Mouse (Mus musculus): ENCODE results near the gene Piezo1. TPM values are rescaled to one million over a fixed set of nuclear protein-coding genes. Genes with fewer than 3 reads are reported as not detected.
A peak's percentile ranks its signal among the peaks of the same experiment; 100 is the strongest.
"Not testable (repeated sequence)": the region's sequence is repeated elsewhere in the genome, so short reads cannot be mapped to it uniquely, and the experiment has no call there.

Piezo1 gene
- polyA plus RNA-seq, 1 experiment from 2014 or later = 11.6 TPM

- Histone ChIP-seq H3K4me1 (peaks cover 41% of the 10 kb centered on the region), H3K36me3 (peaks cover 29% of the 10 kb centered on the region), H3K4me2 (replicated peaks) (peak overlapping the region; percentile 85), H3K9me3 (no peaks in the 10 kb centered on the region), H3K27me3 (no peaks in the 10 kb centered on the region), H3K27ac (peak overlapping the region; percentile 83), H3K4me3 (peak overlapping the region; percentile 71), H3K9ac (no peak overlapping the region)
- WGBS = 39% methylated on average over 10 of the region's 10 CpGs
- ATAC-seq (ENCODE audit: insufficient number of reproducible peaks, insufficient read depth, low FRiP score, low TSS enrichment) = 0 out of 2 replicates have a peak, but pooled peaks have one; percentile 44
Observed at GRCm38 (mm10) chr8:122577116-122577515, 26.0 kb upstream of the Piezo1 start.

- H3K36me3 ChIP-seq = peaks cover 33% of the 10 kb centered on the region
Observed at GRCm38 (mm10) chr8:122576648-122577022, 25.5 kb upstream of the Piezo1 start, which contains the start of gene Aprt. Gene Aprt, minus strand, starts transcription at chr8:122576909.

GRCm38 (mm10) chr8:122575735-122576647 lies 24.9 kb upstream of the Piezo1 start:
- peak overlapping the region; percentile 83 for H3K27ac ChIP-seq
- 19% methylated on average over 21 of the region's 21 CpGs for WGBS
- H3K4me2 ChIP-seq (replicated peaks) = peak overlapping the region; percentile 85
- H3K4me3 ChIP-seq = peak overlapping the region; percentile 71
- H3K9me3 ChIP-seq = no peaks in the 10 kb centered on the region
- no peaks in the 10 kb centered on the region for H3K27me3 ChIP-seq
- peak overlapping the region; percentile 79 for H3K9ac ChIP-seq
- H3K4me1 ChIP-seq = peaks cover 41% of the 10 kb centered on the region
- peak; percentile 11; the same call in 1 of the 2 replicates for ATAC-seq (ENCODE audit: insufficient number of reproducible peaks, insufficient read depth, low FRiP score, low TSS enrichment)
- H3K36me3 ChIP-seq = peaks cover 40% of the 10 kb centered on the region

More at GRCm38 (mm10) chr8:122576648-122577022, 25.5 kb upstream of the Piezo1 start, which contains the start of gene Aprt:
- Histone ChIP-seq H3K27me3 (no peaks in the 10 kb centered on the region), H3K4me2 (replicated peaks) (peak within 1 kb of the TSS; percentile 85), H3K4me1 (peaks cover 41% of the 10 kb centered on the region), H3K27ac (peak within 1 kb of the TSS; percentile 83), H3K9ac (peak within 1 kb of the TSS; percentile 79), H3K9me3 (no peaks in the 10 kb centered on the region), H3K4me3 (peak within 1 kb of the TSS; percentile 71)
- ATAC-seq (ENCODE audit: insufficient number of reproducible peaks, insufficient read depth, low FRiP score, low TSS enrichment) = peak; percentile 83
- WGBS = under 1% methylated on average over 38 of the region's 39 CpGs

- Histone ChIP-seq H3K27ac (no peak overlapping the region), H3K4me1 (peaks cover 41% of the 10 kb centered on the region), H3K27me3 (no peaks in the 10 kb centered on the region), H3K4me3 (peak overlapping the region; percentile 71; the same call in 1 of the 2 replicates), H3K4me2 (replicated peaks) (peak overlapping the region; percentile 85), H3K36me3 (peaks cover 47% of the 10 kb centered on the region), H3K9me3 (no peaks in the 10 kb centered on the region), H3K9ac (no peak overlapping the region)
- ATAC-seq (ENCODE audit: insufficient number of reproducible peaks, insufficient read depth, low FRiP score, low TSS enrichment) = no peak
- WGBS = 76% methylated on average over 8 of the region's 8 CpGs
Observed at GRCm38 (mm10) chr8:122575286-122575685, 24.2 kb upstream of the Piezo1 start.

DNA sequence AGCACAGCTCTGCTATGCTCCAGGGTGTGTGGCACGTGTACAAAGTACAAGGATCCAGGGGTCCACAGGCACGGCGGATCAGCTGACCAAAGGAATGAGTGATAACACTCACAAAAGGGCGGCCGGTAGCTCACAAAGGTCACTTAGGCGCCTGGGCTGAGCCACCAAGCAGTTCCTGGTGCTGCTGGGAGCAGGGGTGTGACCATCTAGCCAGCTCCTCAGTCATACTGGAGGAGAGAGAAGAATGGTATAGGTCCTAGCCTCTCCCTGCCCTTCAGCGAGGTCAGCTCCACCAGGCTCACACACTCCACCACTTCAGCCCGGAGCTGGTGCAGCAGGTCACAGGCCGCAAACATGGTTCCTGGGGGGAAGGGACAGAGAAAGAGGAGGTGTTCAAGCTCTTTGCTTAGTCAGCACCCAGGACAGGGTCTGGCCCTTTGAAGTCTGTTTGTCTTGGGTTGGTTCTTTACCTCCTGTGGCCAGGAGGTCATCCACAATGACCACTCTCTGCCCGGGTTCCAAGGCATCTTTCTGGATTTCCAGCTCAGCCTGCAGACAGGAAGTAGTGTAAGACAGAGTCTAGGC lies 23.6 kb upstream of the Piezo1 start:
- peaks cover 52% of the 10 kb centered on the region for H3K36me3 ChIP-seq
- no peaks in the 10 kb centered on the region for H3K9me3 ChIP-seq
- H3K27ac ChIP-seq = no peak overlapping the region
- no peak overlapping the region for H3K9ac ChIP-seq
- WGBS = 49% methylated on average over 10 of the region's 10 CpGs
- H3K27me3 ChIP-seq = no peaks in the 10 kb centered on the region
- H3K4me2 ChIP-seq (replicated peaks) = peak overlapping the region; percentile 85; the same call in 1 of the 2 replicates
- ATAC-seq (ENCODE audit: insufficient number of reproducible peaks, insufficient read depth, low FRiP score, low TSS enrichment) = no peak
- no peak overlapping the region for H3K4me3 ChIP-seq
- H3K4me1 ChIP-seq = peaks cover 38% of the 10 kb centered on the region

DNA sequence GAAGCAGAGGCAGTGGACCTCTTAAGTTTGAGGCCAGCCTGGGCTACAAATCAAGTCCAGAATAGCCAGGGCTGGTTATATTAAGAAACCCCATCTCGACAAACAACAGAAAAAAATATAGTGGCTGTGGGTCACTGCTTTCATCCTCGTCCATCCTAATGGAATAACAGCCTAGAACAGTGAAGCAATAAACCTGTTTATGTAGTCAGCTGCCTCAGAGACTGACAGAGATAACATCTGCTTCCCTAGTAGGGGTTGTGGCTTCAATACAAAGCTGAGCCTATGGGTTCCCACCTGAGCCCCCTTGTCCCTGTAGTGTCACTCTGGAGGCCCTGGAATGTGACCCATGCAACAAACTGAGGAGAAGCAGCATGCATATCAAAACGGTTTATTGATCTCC lies 23.1 kb upstream of the Piezo1 start:
- Histone ChIP-seq H3K4me2 (replicated peaks) (no peak overlapping the region), H3K4me1 (peaks cover 36% of the 10 kb centered on the region), H3K9me3 (no peaks in the 10 kb centered on the region), H3K36me3 (peaks cover 57% of the 10 kb centered on the region), H3K9ac (no peak overlapping the region), H3K27me3 (no peaks in the 10 kb centered on the region), H3K27ac (no peak overlapping the region), H3K4me3 (no peak overlapping the region)
- 63% methylated on average over 3 of the region's 3 CpGs for WGBS
- ATAC-seq (ENCODE audit: insufficient number of reproducible peaks, insufficient read depth, low FRiP score, low TSS enrichment) = no peak

GRCm38 (mm10) chr8:122573577-122573976 lies 22.4 kb upstream of the Piezo1 start:
- no peaks in the 10 kb centered on the region for H3K9me3 ChIP-seq
- WGBS = 71% methylated on average over 9 of the region's 9 CpGs
- H3K36me3 ChIP-seq = peaks cover 59% of the 10 kb centered on the region
- no peak overlapping the region for H3K27ac ChIP-seq
- peaks cover 36% of the 10 kb centered on the region for H3K4me1 ChIP-seq
- no peak overlapping the region for H3K4me3 ChIP-seq
- H3K4me2 ChIP-seq (replicated peaks) = no peak overlapping the region
- ATAC-seq (ENCODE audit: insufficient number of reproducible peaks, insufficient read depth, low FRiP score, low TSS enrichment) = no peak
- no peaks in the 10 kb centered on the region for H3K27me3 ChIP-seq
- no peak overlapping the region for H3K9ac ChIP-seq

- H3K4me3 ChIP-seq; H3K9ac ChIP-seq; H3K27me3 ChIP-seq; ATAC-seq (ENCODE audit: insufficient number of reproducible peaks, insufficient read depth, low FRiP score, low TSS enrichment); H3K9me3 ChIP-seq; H3K4me2 ChIP-seq (replicated peaks); H3K27ac ChIP-seq: not testable (repeated sequence)
- 55% methylated on average over 4 of the region's 4 CpGs for WGBS
- Histone ChIP-seq H3K4me1 (peaks cover 36% of the 10 kb centered on the region), H3K36me3 (peaks cover 59% of the 10 kb centered on the region)
Observed at GRCm38 (mm10) chr8:122573176-122573575, 22.0 kb upstream of the Piezo1 start.

- no peaks in the 10 kb centered on the region for H3K27me3 ChIP-seq
- ATAC-seq (ENCODE audit: insufficient number of reproducible peaks, insufficient read depth, low FRiP score, low TSS enrichment) = no peak
- peaks cover 36% of the 10 kb centered on the region for H3K4me1 ChIP-seq
- no peaks in the 10 kb centered on the region for H3K9me3 ChIP-seq
- no peak overlapping the region for H3K9ac ChIP-seq
- H3K36me3 ChIP-seq = peaks cover 59% of the 10 kb centered on the region
- 88% methylated on average over 3 of the region's 3 CpGs for WGBS
- H3K27ac ChIP-seq = no peak overlapping the region
- no peak overlapping the region for H3K4me2 ChIP-seq (replicated peaks)
- H3K4me3 ChIP-seq = no peak overlapping the region
Observed at GRCm38 (mm10) chr8:122572751-122573150, 21.6 kb upstream of the Piezo1 start.

GRCm38 (mm10) chr8:122571750-122572267 lies 20.7 kb upstream of the Piezo1 start:
- Histone ChIP-seq H3K27me3 (no peaks in the 10 kb centered on the region), H3K9ac (no peak overlapping the region), H3K9me3 (no peaks in the 10 kb centered on the region), H3K4me2 (replicated peaks) (no peak overlapping the region), H3K27ac (no peak overlapping the region), H3K4me3 (no peak overlapping the region), H3K36me3 (peaks cover 59% of the 10 kb centered on the region), H3K4me1 (peaks cover 34% of the 10 kb centered on the region)
- WGBS = 93% methylated on average over 17 of the region's 17 CpGs
- no peak for ATAC-seq (ENCODE audit: insufficient number of reproducible peaks, insufficient read depth, low FRiP score, low TSS enrichment)

- WGBS = 92% methylated on average over 11 of the region's 11 CpGs
- H3K9me3 ChIP-seq = no peaks in the 10 kb centered on the region
- no peaks in the 10 kb centered on the region for H3K27me3 ChIP-seq
- no peak overlapping the region for H3K4me3 ChIP-seq
- no peak overlapping the region for H3K27ac ChIP-seq
- no peak overlapping the region for H3K4me2 ChIP-seq (replicated peaks)
- no peak for ATAC-seq (ENCODE audit: insufficient number of reproducible peaks, insufficient read depth, low FRiP score, low TSS enrichment)
- H3K9ac ChIP-seq = no peak overlapping the region
- peaks cover 59% of the 10 kb centered on the region for H3K36me3 ChIP-seq
- peaks cover 36% of the 10 kb centered on the region for H3K4me1 ChIP-seq
Observed at GRCm38 (mm10) chr8:122571153-122571552, 20.0 kb upstream of the Piezo1 start.

Data from embryonic facial prominence, embryonic 12.5 days (tissue).